Mouse (Mus musculus) liver (tissue): Measurements from ENCODE around the gene Cysrt1.
"Not testable (repeated sequence)": the region's sequence is repeated elsewhere in the genome, so short reads cannot be mapped to it uniquely, and the experiment has no call there.

Source experiments
- DNase-seq: peaks from one replicate; pipeline ENCODE4 v3.0.0-alpha.2; 2020; ENCODE audit warnings: mixed read lengths

Gene Cysrt1

DNA sequence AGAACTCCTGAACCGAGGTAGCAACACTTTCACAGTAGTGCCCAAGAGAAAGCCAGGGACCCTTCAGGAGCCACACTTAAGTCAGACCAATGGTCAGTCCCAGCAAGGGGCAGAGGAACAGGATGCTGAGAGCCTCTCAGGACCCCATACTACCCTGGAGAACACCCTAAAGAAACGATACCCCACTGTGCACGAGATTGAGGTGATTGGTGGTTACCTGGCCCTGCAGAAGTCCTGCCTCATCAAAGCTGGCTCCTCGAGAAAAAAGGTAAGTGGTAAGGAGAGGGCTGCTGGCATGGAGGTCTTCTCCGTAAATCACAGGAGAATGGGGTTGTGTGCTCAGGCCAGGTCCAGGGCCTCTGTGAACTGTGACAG, 22.0 kb upstream of the Cysrt1 start:
- DNase-seq, result no peak

DNA sequence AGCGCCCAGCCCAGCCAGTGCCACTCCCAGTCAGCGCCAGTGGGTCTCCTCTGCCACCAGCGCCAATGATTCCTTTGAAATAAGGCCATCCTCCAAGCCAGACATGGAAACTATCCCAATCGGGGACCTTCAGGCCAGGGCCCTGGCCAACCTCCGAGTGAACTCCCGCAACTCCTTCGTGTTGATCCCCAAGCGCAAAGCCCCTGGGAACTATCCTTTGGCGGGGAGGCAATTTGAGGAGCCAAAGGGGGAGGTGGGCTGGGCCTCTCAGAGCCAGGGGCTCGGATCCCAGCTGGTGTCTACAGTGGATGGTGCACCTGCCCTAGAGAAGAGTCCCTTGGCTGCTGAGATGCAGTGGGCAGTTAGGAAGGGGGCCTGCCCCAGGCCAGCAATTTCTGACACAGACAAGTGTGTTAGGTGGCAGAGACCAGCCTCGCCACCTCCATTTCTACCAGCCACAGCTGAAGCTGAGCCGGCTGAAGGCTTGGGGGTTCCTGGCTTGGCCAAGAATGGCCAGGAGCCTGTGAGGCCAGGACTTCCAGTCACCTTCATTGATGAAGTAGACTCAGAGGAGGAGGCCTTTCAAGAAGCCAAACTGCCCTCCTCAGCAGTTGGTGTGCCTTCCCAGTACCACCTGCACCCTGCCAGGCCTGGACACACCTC, 21.5 kb upstream of the Cysrt1 start:
- no peak for DNase-seq

DNA sequence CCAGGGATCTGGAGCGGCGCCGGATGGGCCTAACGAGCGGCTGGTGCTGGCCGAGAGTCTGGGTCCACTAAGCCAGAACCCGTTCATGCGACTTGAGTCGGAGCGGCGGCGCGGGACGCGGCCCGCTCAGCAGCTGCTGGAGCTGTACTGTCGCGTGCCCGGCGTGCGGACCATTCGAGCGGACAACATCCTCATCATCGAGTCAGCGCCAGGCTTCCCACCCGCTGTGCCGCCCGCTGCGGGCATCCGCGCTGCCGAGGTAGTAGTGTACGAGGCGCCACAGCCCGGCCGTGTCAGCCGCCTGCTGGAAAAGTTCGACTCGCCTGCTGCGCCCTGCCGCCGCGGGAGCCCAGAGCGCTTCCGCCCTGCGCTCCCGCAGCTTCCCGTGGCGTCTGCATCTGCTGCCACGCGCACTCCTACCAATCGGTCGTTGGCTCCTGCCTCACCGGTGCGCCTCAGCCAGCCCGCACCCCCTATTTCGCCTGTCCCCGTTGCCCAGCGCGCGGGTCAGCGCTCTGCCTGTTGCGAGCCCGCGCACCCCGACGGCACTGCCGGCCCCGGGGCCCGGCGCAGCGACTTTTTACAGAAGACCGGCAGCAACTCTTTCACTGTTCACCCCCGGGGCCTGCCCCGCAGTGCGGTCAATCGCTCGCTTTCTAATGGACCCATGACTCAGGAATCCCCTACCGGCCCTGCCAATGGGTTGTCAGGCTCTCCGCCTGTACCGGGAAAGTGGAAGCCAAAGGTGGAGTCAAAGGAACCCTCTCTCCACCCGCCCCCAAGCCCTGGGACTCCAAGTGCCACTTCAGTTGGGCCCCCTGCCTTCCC, 20.8 kb upstream of the Cysrt1 start:
- peak; percentile 54 for DNase-seq

DNA sequence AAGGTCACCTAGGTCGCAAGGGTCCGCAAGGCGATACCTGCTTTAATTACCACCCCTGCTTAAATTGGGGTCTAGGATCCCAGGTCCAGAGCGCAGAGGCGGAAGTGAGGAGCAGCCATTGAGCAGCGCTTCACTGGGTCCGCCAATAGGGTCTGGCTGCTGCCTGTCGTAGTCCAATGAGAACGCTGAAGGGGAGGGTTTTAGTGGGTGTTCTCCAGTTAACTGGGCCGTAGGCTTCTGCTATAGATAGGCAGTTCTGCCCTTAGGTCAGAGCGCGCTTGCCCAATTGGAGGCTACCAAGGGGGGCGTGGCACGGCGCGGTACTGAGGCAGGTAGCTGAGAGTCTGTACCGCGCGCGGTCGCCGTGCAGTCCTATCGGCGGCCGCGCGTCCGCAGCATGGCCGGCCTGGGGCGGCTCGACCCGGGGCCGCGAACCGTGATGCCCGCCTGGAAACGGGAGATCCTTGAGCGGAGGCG, 20.1 kb upstream of the Cysrt1 start, which contains the start of gene Tprn:
Gene Tprn (plus strand): TSS at position 328 of the 477 bp plus-strand sequence.
- peak; percentile 98 for DNase-seq

DNA sequence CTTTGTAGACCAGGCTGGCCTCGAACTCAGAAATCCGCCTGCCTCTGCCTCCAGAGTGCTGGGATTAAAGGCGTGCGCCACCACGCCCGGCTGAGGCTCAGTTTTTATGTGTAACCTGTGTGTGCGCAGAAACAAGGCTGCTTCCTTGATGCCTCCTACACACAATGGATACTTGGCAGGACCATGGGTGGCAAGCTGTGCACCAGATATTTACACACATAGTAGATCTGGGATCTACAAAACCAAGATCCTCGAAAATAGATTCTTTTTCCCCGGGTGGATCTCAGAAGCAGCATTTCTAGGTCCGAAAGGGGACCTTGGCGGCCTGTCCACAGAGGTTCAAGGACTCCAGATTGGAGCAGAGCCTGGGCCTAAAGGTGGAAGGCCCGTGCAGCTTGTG, 19.6 kb upstream of the Cysrt1 start:
- no peak for DNase-seq

DNA sequence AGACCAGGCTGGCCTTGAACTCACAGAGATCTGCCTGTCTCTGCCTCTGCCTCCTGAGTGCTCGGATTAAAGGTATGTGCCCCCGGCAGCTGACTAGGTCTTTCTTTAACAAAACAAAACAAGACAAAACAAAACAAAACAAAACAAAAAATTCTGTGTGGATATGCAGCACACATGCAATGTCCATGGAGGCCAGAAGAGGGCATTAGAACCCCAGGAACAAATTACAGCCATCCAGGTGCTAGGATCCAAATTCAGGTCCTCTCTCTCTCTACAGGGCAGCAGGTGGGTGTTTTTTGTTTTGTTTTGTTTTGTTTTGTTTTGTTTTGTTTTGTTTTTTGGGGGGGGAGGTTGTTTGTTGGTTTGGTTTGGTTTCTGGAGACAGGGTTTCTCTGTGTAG, 16.6 kb upstream of the Cysrt1 start:
- DNase-seq, result no peak

DNA sequence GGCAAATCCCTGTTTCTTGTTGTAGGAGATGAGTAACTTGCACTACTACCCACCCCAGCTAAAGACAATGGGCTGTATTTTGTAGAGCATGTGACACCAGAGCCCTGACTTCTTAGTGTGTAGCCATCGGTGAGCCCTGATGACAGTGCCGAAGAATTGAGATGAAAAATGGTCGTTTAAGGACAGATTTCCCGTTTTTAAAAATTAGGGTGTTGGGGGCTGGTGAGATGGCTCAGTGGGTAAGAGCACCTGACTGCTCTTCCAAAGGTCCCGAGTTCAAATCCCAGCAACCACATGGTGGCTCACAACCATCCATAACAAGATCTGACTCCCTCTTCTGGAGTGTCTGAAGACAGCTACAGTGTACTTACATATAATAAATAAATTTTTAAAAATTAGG, 15.0 kb upstream of the Cysrt1 start:
- not testable (repeated sequence) for DNase-seq

DNA sequence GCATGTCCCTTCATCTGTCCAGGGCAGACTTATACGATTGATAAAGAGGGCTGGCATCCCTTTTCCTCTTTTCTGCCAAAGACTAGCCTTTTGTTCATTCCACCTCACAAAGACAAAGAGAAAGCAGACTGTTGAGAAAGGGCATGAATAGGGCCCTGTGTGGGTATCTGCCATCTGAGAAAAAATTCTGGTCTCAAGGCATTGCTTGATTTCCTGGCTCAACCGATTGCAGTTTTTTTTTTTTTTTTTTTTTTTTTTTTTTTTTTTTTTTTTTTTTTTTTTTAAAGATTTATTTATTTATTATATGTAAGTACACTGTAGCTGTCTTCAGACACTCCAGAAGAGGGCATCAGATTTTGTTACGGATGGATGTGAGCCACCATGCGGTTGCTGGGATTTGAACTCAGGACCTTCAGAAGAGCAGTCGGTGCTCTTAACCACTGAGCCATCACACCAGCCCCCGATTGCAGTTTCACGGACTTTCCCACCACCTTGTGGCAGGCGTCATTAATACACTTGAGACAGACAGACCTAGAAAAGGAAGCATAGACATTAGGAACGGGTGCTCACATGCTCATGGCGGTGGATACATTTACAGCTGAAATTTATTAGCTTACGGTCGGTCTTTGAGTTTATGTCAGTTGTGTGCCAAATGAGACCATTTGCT, 14.3 kb upstream of the Cysrt1 start:
- peak; percentile 59 for DNase-seq

DNA sequence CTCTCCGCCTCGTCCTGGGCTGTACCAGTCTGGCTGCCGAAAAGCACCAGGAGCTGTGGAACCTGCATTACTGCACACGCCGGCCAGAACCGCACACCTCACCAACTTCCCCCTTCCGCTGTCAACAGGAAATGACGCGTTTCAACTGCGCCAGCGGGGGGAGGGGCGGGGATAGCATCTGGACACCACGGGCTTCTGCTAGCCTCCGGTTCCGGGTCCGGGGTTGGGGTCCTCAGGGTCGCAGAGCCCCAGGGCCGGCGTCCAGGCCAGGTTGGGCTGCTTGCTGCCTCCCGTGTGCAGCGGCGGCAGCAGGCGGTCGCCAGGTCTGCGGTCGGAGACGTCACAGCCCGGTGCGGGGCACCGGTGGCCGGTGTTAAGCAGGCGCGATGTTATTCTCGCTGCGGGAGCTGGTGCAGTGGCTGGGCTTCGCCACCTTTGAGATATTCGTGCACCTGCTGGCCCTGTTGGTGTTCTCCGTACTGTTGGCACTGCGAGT, 13.1 kb upstream of the Cysrt1 start, which contains the start of gene Tmem203:
Gene Tmem203 (plus strand): TSS at position 156 of the 496 bp plus-strand sequence.
- DNase-seq, result peak; percentile 92

DNA sequence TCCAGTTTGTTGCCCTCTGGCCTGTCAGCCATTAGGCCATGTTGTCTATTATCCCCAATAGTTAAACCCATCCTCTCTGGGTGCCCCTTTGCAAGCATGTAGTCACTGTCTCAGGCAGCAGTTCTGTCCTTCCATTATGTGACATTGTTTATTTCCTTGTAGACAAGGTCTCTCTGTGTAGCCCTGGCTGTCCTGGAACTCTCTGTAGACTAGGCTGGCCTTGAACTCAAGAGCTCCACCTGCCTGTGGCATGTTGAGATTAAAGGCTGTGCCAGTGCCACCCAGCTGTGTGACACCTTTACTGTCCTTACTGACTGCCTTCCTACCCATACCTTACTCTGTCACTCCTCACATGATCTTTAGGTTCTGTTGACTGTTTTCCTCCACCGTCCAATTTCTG, 10.1 kb upstream of the Cysrt1 start:
- no peak for DNase-seq

DNA sequence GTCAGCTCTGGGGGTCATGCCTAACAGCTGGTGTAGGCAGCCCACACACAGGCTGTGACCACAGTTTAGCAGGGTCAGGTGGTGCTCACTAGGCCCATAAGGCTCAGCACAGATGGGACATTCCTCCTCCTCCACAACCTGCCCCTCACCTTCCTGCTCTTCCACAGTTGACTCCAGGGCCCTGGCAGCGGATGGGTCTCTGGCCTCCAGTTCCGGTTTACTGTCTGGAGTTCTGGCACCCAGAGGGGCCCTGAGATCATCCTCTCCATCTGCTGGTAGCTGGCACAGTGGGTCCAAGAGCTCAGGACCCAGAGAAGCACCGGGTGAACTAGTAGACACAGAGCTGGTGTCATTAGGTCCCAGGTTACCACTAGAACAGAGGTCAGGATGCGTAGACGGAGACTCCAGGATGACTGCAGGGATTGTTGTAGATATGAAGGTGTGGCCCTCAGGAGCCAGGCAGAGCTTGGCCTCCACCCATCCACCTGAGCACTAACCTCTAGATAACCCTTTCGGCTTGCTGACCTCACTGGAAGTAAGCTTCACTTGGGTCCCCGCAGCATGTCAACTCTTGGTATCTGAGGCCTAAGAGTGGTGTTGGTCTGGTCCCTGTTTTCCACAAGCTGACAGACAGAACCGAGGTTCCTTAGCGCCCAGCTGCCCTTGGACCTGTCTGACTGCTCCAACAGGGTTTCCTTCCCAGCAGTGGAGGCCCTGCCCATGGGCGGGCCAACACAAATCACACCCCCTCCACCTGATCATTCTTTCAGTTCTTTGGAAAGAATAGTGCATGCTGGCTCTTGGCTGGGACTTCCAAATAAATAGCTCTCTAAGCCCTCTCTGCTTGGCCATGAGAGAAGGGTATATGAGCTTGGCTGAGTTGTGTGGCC, 4.2 kb upstream of the Cysrt1 start, which contains the start of gene AL732309.1:
Gene AL732309.1 (minus strand): TSS at position 681 of the 890 bp plus-strand sequence.
- no peak for DNase-seq

DNA sequence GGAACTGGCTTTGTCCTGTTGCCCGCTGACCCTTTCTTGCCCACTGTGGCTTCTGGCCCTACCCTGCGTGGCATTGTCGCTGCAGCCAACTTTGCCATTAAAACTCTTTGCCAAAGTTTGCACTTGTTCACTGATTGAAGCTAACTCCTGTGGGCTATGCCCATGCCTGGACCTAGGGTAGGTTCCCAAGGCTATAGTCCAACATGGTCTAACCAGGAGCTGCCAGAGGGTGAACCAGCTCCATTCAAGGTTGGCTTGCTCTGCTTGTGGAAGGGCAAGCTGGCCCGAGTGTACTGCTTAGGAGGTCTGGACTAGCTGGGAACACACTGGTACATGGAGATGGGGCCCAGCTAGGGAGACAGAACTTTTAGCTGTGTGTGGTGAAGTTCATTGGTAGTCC, 1.9 kb upstream of the Cysrt1 start:
- DNase-seq, result no peak

DNA sequence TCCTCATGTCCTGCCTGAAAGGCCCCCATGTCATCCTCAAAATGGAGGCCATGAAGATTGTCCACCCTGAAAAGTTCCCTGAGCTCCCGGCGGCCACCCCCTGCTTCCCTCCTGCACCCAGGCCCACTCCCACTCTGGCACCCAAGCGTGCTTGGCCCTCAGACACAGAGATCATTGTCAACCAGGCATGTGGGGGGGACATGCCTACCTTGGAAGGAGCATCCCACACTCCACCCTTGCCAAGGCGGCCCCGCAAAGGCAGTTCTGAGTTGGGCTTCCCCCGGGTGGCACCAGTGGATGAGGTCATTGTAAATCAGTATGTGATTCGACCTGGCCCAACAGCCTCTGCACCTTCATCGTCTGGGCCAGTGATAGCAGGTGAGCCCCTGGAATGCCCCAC, 1.1 kb upstream of the Cysrt1 start:
- no peak for DNase-seq

DNA sequence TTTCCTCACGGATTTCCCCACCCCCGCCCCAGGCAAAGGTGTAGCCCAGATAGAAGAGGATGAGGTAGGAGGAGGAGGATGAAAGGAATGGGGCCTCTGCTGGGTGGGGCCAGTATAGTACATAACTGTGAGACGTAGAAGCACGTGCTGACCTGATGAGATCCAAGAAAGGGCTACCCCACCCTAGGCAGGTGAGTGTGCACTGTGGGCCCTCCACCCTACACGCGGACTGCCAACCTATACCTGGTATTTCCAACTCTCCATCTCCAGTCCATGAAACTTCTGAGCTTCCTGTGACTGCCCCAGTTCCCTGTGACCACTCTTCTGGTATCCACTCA, 845 bp downstream of the Cysrt1 start:
- DNase-seq, result no peak

DNA sequence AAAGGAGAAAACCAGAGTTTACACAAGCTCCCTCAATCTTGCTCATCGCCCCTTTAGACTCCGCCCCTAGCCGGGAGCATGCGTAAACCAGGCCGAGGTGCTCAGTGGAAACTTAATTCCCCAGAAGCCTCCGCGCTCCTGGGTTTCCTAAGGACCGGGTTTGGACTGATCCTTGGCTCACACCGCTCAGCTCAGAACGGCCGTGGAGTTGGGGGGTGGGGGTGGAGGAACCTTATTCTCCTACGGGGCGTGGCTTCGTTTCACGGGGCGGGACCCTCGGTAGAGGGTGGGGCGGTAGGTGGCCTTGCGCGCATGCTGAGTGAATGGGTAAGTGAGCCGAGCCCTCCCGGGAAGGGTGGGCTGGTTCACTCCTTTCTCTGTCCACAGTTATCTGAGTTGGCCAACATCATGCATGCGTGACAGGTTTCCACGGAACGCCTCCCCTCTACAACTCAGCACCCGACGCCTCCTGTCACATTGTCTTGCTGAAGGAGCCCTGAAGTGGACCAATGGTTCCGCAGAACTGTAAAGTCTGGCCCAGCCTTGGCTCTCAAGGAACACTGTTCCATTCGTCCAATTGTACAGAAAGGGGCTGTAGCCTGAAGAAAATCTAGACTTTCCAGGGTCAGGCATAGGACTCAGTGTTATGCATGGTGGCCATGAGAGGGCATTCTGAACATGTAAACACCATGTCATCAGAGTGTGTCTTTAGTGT, 1.4 kb downstream of the Cysrt1 start:
- DNase-seq, result peak; percentile 76

DNA sequence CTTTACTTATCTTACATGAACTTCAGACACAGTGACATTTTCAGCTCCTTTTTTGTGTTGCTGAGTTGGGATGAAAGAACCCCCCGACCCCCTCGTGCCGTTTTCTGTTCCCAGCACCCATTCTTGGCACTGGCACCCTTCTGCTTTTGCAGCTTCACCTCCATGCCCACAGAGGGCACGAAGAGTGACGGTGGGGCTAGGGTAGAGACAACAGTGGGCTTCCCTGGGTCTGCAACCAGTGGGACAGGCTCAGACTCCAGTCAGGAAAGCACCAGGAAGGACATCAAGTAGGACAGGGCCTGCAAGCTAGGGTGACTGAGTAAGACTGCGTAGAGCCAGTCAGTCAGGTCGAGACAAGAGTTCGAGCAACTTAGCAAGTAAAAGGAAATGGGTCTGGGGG, 1.9 kb downstream of the Cysrt1 start:
- no peak for DNase-seq

DNA sequence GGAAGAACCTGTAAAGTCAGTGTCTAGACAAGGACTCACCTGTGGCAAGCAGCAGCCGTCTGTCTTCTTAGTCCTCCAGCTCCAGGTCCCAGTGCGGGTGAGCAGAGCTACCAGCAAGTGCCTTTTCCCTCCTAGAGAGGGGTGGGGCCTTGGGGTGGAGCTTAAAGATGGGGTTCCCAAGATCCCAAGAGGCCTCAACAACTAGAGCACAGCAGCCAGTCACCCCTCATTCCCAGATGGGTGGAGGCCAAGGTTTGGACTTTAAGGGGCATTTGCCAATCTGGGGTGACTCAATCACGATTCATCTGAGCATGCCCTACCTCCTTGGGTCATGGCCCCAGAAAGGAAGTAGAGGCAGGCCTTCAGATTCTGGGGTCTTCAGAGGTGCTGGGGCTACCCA, 2.5 kb downstream of the Cysrt1 start:
- DNase-seq, result no peak

DNA sequence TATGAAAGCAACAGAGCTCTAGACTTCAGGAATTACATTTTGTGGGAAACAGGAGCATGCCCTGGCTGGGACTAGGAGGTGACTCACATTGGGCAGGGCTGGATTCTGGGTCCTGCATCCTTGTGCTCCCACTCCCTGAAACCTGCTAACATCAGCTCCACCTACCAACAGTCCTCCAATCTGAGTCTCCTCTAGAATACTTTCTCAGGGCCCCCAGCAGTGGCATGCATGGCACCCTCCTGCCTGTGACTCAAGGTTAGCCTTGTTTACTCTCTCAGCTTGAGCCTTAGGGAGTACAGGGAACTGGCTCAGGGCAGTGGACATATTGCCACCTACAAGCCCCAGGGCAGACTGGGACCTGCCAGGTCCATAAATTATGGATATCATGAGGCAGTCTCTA, 4.1 kb downstream of the Cysrt1 start:
- DNase-seq, result no peak

DNA sequence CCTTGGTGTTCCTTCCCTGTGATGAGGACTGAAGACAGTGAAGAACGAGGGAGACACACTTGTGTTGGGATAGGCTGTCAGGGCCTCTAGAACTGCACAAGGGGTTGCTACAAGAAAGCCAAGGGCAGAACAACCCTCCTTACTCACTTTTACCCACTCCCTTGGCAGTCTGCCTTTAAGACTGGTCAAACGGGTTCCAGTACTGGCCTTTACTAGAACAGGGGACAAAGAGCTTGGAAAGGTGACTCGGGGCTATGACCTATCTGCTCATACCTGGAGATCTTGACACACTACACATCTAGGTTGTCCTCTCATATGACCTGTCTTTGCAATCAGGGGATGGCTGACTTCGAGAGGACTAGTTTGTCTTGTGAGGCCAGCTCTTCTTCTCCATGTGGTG, 4.7 kb downstream of the Cysrt1 start:
- no peak for DNase-seq

DNA sequence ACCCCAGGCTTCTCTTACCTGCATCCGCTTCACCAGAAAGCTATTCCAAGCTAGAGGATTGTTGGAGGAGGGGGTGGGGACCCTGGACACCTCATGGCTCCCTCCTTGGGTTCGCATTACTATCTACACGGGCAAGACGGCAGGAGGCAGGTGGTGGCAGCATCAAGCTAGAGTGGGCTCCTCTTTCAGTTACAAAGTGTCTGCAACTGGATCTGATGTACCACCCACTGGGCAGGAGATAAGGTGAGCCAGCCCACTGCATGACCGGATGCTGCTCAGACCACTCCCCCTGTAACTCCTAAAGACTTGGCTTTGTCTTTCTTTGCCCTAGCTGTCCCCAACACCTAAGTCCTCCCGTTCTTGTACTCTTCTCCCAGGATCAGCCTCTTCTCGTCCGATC, 5.6 kb downstream of the Cysrt1 start, which contains the start of gene Rnf224:
Gene Rnf224 (minus strand): TSS at position 174 of the 400 bp plus-strand sequence.
- DNase-seq, result no peak

DNA sequence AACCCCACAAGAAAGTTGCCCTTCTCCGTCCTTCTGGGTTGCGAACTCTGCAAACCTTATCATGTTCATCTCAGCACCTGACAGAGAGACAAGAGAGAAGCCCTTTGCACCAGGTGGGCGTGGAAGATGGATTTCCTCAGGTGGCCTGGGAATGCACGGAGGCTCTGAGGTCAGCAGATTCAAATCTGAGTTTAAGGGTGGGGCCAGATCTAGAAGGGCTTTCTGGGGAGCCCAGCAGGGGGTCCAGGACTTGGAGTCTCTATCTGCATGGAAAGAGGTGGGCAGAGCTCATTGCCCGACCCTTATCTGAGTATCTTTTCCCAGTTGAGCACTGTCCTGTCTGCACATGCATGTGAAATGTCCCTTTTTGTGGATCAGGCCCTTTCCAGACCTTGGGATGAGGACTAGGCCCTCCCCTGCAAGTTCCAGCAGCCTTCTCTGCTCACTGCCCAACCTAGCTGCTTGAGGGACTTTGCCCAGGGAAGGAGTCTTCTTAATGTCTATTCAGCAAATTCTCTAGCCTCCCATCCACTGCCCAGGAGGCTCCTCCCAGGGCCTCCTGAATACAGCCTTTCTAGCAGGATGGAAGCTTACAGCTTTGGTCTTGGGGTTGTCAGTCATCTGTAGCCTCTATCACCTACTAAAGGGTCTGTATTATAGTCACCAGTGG, 7.6 kb downstream of the Cysrt1 start:
- DNase-seq, result no peak
